Mouse (Mus musculus): Measurements from ENCODE around the gene Wtap. TPM values are rescaled to one million over a fixed set of nuclear protein-coding genes. Genes with fewer than 3 reads are reported as not detected.
"Not testable (repeated sequence)": the region's sequence is repeated elsewhere in the genome, so short reads cannot be mapped to it uniquely, and the experiment has no call there.

Gene Wtap
- polyA plus RNA-seq, 1 experiment = 57.6 TPM

- WGBS = 69% methylated on average over 4 of the region's 4 CpGs
- no peak for DNase-seq
- H3K4me3 ChIP-seq (replicated peaks; ENCODE audit: insufficient read depth, low read depth, low read length) = no peak overlapping the region
- H3K4me1 ChIP-seq (ENCODE audit: control insufficient read depth, insufficient read depth, low read length) = peaks cover 3% of the 10 kb centered on the region
- TF ChIP-seq CTCF (IDR thresholded peaks at IDR 0.05; ENCODE audit: borderline replicate concordance, insufficient read depth, low read depth, low read length) (no peak), POLR2A (IDR thresholded peaks at IDR 0.05; ENCODE audit: borderline replicate concordance, insufficient read depth, low read length) (no peak)
- no peak overlapping the region for H3K27ac ChIP-seq (ENCODE audit: insufficient read depth, low read length)
- H3K27me3 ChIP-seq (ENCODE audit: control insufficient read depth, insufficient read depth, low read length) = no peaks in the 10 kb centered on the region
Measured at GRCm38 (mm10) chr17:12935719-12936118, 58.2 kb downstream of the Wtap start.

GRCm38 (mm10) chr17:12931576-12931975, 62.4 kb downstream of the Wtap start:
- not testable (repeated sequence) for DNase-seq; H3K4me1 ChIP-seq (ENCODE audit: control insufficient read depth, insufficient read depth, low read length); H3K4me3 ChIP-seq (replicated peaks; ENCODE audit: insufficient read depth, low read depth, low read length); H3K27ac ChIP-seq (ENCODE audit: insufficient read depth, low read length); H3K27me3 ChIP-seq (ENCODE audit: control insufficient read depth, insufficient read depth, low read length)
- WGBS = 85% methylated on average over 5 of the region's 5 CpGs

GRCm38 (mm10) chr17:12925703-12926180, 68.2 kb downstream of the Wtap start:
- 86% methylated on average over 8 of the region's 8 CpGs for WGBS
- no peak overlapping the region for H3K4me3 ChIP-seq (replicated peaks; ENCODE audit: insufficient read depth, low read depth, low read length)
- H3K27ac ChIP-seq (ENCODE audit: insufficient read depth, low read length) = no peak overlapping the region
- no peaks in the 10 kb centered on the region for H3K4me1 ChIP-seq (ENCODE audit: control insufficient read depth, insufficient read depth, low read length)
- H3K27me3 ChIP-seq (ENCODE audit: control insufficient read depth, insufficient read depth, low read length) = no peaks in the 10 kb centered on the region
- DNase-seq = no peak
- no peak for TF ChIP-seq POLR2A (IDR thresholded peaks at IDR 0.05; ENCODE audit: borderline replicate concordance, insufficient read depth, low read length)
- TF ChIP-seq CTCF (IDR thresholded peaks at IDR 0.05; ENCODE audit: borderline replicate concordance, insufficient read depth, low read depth, low read length) = no peak

GRCm38 (mm10) chr17:12925001-12925400, 69.0 kb downstream of the Wtap start:
- TF ChIP-seq CTCF (IDR thresholded peaks at IDR 0.05; ENCODE audit: borderline replicate concordance, insufficient read depth, low read depth, low read length) (no peak), POLR2A (IDR thresholded peaks at IDR 0.05; ENCODE audit: borderline replicate concordance, insufficient read depth, low read length) (no peak)
- 74% methylated on average over 3 of the region's 3 CpGs for WGBS
- DNase-seq = no peak
- no peak overlapping the region for H3K4me3 ChIP-seq (replicated peaks; ENCODE audit: insufficient read depth, low read depth, low read length)
- no peaks in the 10 kb centered on the region for H3K27me3 ChIP-seq (ENCODE audit: control insufficient read depth, insufficient read depth, low read length)
- no peaks in the 10 kb centered on the region for H3K4me1 ChIP-seq (ENCODE audit: control insufficient read depth, insufficient read depth, low read length)
- no peak overlapping the region for H3K27ac ChIP-seq (ENCODE audit: insufficient read depth, low read length)

- H3K4me1 ChIP-seq (ENCODE audit: control insufficient read depth, insufficient read depth, low read length) = no peaks in the 10 kb centered on the region
- no peak for DNase-seq
- H3K27me3 ChIP-seq (ENCODE audit: control insufficient read depth, insufficient read depth, low read length) = no peaks in the 10 kb centered on the region
- TF ChIP-seq POLR2A (IDR thresholded peaks at IDR 0.05; ENCODE audit: borderline replicate concordance, insufficient read depth, low read length) = no peak
- TF ChIP-seq CTCF (IDR thresholded peaks at IDR 0.05; ENCODE audit: borderline replicate concordance, insufficient read depth, low read depth, low read length) = no peak
- H3K4me3 ChIP-seq (replicated peaks; ENCODE audit: insufficient read depth, low read depth, low read length) = no peak overlapping the region
- 91% methylated on average over 1 of the region's 1 CpGs for WGBS
- no peak overlapping the region for H3K27ac ChIP-seq (ENCODE audit: insufficient read depth, low read length)
Measured at GRCm38 (mm10) chr17:12921073-12921472, 72.9 kb downstream of the Wtap start.

Other genes with a start within 250 kb of the Wtap start
- gene Igf2r, start 224.5 kb downstream of the Wtap start, polyA plus RNA-seq (2012; rRNA removed) = 18.1 and 19.7 TPM in 2 replicates
- gene Mas1, start 126.0 kb downstream of the Wtap start, polyA plus RNA-seq (2012; rRNA removed) = 0.25 and 0.44 TPM in 2 replicates
- gene Mrgprh, start 118.1 kb downstream of the Wtap start, polyA plus RNA-seq (2012; rRNA removed) = 0.51 and 0.62 TPM in 2 replicates
- 3.1 and 4.5 TPM in 2 replicates for gene Pnldc1, start 83.9 kb downstream of the Wtap start, polyA plus RNA-seq (2012; rRNA removed)
- gene Tcp1, start 78.5 kb downstream of the Wtap start, polyA plus RNA-seq (2012; rRNA removed) = 145 and 156 TPM in 2 replicates
- 80.0 and 85.6 TPM in 2 replicates for gene Mrpl18, start 77.8 kb downstream of the Wtap start, polyA plus RNA-seq (2012; rRNA removed)
- gene Acat3, start 53.6 kb downstream of the Wtap start, polyA plus RNA-seq (2012; rRNA removed) = 1.4 and 1.7 TPM in 2 replicates
- gene Acat2, start 33.4 kb downstream of the Wtap start, polyA plus RNA-seq (2012; rRNA removed) = 45.4 and 50.6 TPM in 2 replicates
- gene Sod2, start 12.7 kb upstream of the Wtap start, polyA plus RNA-seq (2012; rRNA removed) = 269 and 280 TPM in 2 replicates
- gene Gpr31b, start 58.1 kb upstream of the Wtap start, polyA plus RNA-seq (2012; rRNA removed) = not detected in 2 replicates
- 0.62 and 0.67 TPM in 2 replicates for gene Tcp10b, start 66.9 kb upstream of the Wtap start, polyA plus RNA-seq (2012; rRNA removed)
- gene Unc93a, start 137.6 kb upstream of the Wtap start, polyA plus RNA-seq (2012; rRNA removed) = not detected in 2 replicates
- not detected in 2 replicates for gene Smok2a, start 227.0 kb upstream of the Wtap start, polyA plus RNA-seq (2012; rRNA removed)
- not detected in 2 replicates for gene Smok2b, start 236.1 kb upstream of the Wtap start, polyA plus RNA-seq (2012; rRNA removed)